Mouse (Mus musculus): ENCODE measurements around the gene Tnrc18. TPM values are rescaled to one million over a fixed set of nuclear protein-coding genes. Genes with fewer than 3 reads are reported as not detected.

Tnrc18 gene
- polyA plus RNA-seq, 1 experiment from 2014 or later = 18.6 TPM

DNA sequence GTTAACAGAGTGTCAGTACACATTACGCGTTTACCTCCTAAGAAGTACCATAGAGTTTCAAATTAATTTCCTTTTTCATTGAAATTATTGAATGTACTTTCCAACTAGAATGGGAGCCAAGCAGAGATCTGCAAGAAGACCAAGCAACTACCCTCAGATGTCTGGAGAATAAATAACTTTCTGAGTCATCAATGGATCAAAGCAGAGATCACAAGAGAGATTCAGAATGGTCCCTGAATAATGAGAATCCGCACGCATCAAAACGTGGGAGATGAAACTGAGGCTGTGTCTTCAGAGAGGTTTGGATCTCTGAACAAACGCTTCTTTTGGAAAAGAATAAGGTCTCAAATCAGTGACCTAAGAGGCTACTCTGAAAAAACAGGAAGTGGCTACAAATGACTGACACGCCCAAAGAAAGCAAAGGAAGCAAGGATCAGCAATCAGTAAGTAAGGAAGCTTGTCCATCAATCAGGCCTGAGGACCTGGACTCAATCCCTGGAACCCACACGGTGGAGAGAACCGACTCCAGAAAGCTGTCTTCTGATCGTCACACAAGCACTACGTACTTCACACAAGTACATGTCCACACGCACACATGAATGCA lies 70.3 kb downstream of the Tnrc18 start:
- peaks cover 89% of the 10 kb centered on the region for H3K36me3 ChIP-seq
- H3K27ac ChIP-seq (replicated peaks) = no peak overlapping the region
- no peak overlapping the region for H3K4me2 ChIP-seq
- H3K9me3 ChIP-seq = no peaks in the 10 kb centered on the region
- H3K4me1 ChIP-seq = peaks cover 18% of the 10 kb centered on the region
- H3K4me3 ChIP-seq = no peak overlapping the region
- WGBS = 69% methylated on average over 12 of the region's 12 CpGs
- ATAC-seq (ENCODE audit: extremely low read depth, insufficient number of reproducible peaks, low FRiP score, low TSS enrichment) = no peak
- H3K9ac ChIP-seq = no peak overlapping the region
- H3K27me3 ChIP-seq (replicated peaks) = no peaks in the 10 kb centered on the region

- WGBS = 84% methylated on average over 8 of the region's 8 CpGs
- Histone ChIP-seq H3K9me3 (no peaks in the 10 kb centered on the region), H3K4me1 (no peaks in the 10 kb centered on the region), H3K4me2 (no peak overlapping the region), H3K27me3 (replicated peaks) (no peaks in the 10 kb centered on the region), H3K4me3 (no peak overlapping the region), H3K9ac (no peak overlapping the region), H3K27ac (replicated peaks) (no peak overlapping the region), H3K36me3 (peaks cover 98% of the 10 kb centered on the region)
- no peak for ATAC-seq (ENCODE audit: extremely low read depth, insufficient number of reproducible peaks, low FRiP score, low TSS enrichment)
Observed at GRCm38 (mm10) chr5:142739941-142740340, 77.5 kb downstream of the Tnrc18 start.

DNA sequence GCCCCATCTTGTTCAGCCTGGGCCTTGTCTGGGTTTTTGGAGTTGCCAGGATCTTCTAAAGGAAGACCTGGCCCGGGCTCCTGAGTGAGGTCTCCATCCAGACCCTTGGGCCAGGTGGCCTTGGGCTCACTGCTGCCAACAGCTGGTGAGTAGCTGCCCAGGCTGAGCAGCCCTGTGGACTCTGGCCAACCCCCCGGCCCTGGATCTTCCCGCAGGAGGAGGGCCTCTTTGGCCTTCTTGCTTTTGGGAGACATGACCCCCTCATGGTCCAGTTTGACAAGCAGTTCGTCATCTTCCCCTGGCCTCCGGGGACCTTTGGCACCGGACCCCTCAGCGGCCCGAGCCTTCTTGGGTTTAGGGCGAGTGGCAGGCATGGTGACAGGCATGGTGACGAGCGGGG lies 85.5 kb downstream of the Tnrc18 start:
- 87% methylated on average over 11 of the region's 11 CpGs for WGBS
- no peaks in the 10 kb centered on the region for H3K4me1 ChIP-seq
- H3K4me3 ChIP-seq = no peak overlapping the region
- H3K36me3 ChIP-seq = peaks cover 100% of the 10 kb centered on the region
- no peaks in the 10 kb centered on the region for H3K27me3 ChIP-seq (replicated peaks)
- H3K27ac ChIP-seq (replicated peaks) = no peak overlapping the region
- no peak for ATAC-seq (ENCODE audit: extremely low read depth, insufficient number of reproducible peaks, low FRiP score, low TSS enrichment)
- H3K9me3 ChIP-seq = no peaks in the 10 kb centered on the region
- no peak overlapping the region for H3K4me2 ChIP-seq
- H3K9ac ChIP-seq = no peak overlapping the region

DNA sequence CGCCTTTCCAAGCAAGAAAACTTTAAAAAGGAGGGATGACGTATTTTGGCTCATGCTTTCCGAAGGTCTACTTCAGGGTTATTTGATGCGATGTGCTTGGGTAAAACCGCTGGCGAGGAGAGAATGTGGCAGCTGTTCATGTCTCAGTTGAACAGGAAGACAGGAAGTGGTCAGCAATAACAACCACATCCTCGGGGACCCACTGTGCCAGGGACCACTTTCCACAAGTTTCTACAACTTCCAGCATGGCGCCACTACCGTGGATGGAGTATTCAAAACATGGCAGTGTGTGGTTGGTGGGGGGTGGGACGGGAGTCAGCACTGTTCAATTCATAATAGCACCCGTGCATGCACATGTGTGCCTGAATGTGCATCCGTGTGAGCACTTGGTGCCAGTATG lies 87.2 kb downstream of the Tnrc18 start:
- 89% methylated on average over 12 of the region's 12 CpGs for WGBS
- ATAC-seq (ENCODE audit: extremely low read depth, insufficient number of reproducible peaks, low FRiP score, low TSS enrichment) = no peak
- H3K36me3 ChIP-seq = peaks cover 100% of the 10 kb centered on the region

DNA sequence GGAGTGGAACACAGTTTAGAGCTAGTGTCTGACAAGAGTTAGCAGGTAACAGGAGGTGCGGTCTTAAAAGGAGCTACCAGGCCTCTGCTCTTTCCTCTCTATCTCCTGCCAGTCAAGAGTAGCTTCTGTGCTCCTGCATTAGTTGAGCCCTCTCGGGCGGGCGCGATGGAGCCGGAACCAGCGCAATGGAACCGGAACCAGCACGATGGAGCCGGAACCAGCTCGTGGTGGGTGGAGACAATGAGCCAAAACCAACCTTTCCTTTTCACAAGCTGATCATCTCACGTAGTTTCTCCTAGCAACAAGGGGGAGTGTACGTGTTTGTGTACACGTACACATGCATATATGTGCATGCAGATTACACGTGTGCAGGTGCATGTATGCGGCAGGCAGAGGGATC lies 89.2 kb downstream of the Tnrc18 start:
- 89% methylated on average over 16 of the region's 16 CpGs for WGBS
- Histone ChIP-seq H3K4me3 (no peak overlapping the region), H3K4me1 (no peaks in the 10 kb centered on the region), H3K4me2 (no peak overlapping the region), H3K9me3 (no peaks in the 10 kb centered on the region), H3K9ac (no peak overlapping the region), H3K27me3 (replicated peaks) (no peaks in the 10 kb centered on the region), H3K27ac (replicated peaks) (no peak overlapping the region), H3K36me3 (peaks cover 84% of the 10 kb centered on the region)
- ATAC-seq (ENCODE audit: extremely low read depth, insufficient number of reproducible peaks, low FRiP score, low TSS enrichment) = no peak

More for the DNA sequence above, 87.2 kb downstream of the Tnrc18 start:
- H3K4me3 ChIP-seq = no peak overlapping the region
- H3K4me2 ChIP-seq = no peak overlapping the region
- H3K27me3 ChIP-seq (replicated peaks) = no peaks in the 10 kb centered on the region
- H3K9me3 ChIP-seq = no peaks in the 10 kb centered on the region
- H3K27ac ChIP-seq (replicated peaks) = no peak overlapping the region
- no peaks in the 10 kb centered on the region for H3K4me1 ChIP-seq
- H3K9ac ChIP-seq = no peak overlapping the region

DNA sequence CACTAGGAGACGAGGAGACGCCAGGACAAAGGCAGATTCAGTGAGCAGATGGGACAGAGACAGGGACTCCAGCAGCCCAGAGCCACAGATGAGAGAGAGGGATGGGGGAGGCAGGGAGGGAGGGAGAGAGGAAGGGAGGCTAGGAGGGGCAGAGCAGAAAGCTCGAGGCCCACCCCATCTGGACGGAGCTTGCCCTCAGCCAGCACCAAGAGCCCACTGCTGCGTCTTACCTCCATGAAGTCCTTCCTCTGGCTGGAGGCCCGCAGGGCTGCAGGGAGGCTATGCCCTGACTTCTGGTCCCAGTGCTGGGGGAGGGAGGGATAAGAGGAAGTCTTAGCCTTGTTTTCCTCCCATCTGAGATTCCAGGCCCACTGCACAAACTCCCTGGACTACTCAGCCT lies 90.7 kb downstream of the Tnrc18 start:
- 72% methylated on average over 6 of the region's 6 CpGs for WGBS
- Histone ChIP-seq H3K27me3 (replicated peaks) (no peaks in the 10 kb centered on the region), H3K4me1 (no peaks in the 10 kb centered on the region), H3K9ac (no peak overlapping the region), H3K27ac (replicated peaks) (no peak overlapping the region), H3K4me2 (no peak overlapping the region), H3K9me3 (no peaks in the 10 kb centered on the region), H3K4me3 (no peak overlapping the region), H3K36me3 (peaks cover 68% of the 10 kb centered on the region)
- no peak for ATAC-seq (ENCODE audit: extremely low read depth, insufficient number of reproducible peaks, low FRiP score, low TSS enrichment)

- Histone ChIP-seq H3K27me3 (replicated peaks) (no peaks in the 10 kb centered on the region), H3K9ac (no peak overlapping the region), H3K4me2 (no peak overlapping the region), H3K4me3 (no peak overlapping the region), H3K4me1 (no peaks in the 10 kb centered on the region), H3K27ac (replicated peaks) (no peak overlapping the region), H3K9me3 (no peaks in the 10 kb centered on the region), H3K36me3 (peaks cover 43% of the 10 kb centered on the region)
- WGBS = 88% methylated on average over 7 of the region's 7 CpGs
- ATAC-seq (ENCODE audit: extremely low read depth, insufficient number of reproducible peaks, low FRiP score, low TSS enrichment) = no peak
Observed at GRCm38 (mm10) chr5:142724265-142724664, 93.2 kb downstream of the Tnrc18 start.

DNA sequence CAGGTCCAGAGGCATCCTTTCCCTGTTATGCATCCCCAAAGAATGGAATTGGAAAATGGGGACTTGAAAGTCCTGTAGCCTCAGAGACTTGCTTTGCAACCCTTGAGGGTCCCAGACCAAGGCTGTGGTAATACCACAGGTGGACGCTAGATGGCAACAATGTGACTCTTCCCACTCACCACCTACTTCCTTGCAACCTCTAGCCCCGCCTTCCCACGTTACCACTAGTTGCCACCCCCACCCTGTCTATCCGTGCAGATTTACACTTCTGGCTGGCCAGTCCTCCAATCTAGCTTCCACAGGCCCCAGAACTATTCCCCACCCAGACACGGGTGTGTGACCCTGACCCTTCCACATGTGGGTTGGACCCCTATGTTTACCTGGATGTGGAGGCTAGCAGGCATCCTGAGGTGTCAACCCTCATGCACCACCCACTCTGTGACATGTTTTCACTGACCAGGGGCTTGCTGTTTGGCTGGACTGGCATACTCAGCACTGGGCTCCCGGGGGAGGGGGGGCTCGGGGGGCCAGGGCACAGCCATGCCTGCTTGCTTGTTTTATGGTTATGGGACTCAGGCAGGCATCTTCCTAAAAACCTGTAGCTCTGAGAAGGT lies 93.8 kb downstream of the Tnrc18 start:
- 11% methylated on average over 7 of the region's 7 CpGs for WGBS
- Histone ChIP-seq H3K27me3 (replicated peaks) (no peaks in the 10 kb centered on the region; the same call in 1 of the 2 replicates), H3K9ac (no peak overlapping the region), H3K36me3 (peaks cover 37% of the 10 kb centered on the region), H3K4me1 (peaks cover 2% of the 10 kb centered on the region; the same call in 1 of the 2 replicates), H3K9me3 (no peaks in the 10 kb centered on the region), H3K4me3 (0 out of 2 replicates have a peak overlapping the region, but pooled peaks have one; percentile 8), H3K27ac (replicated peaks) (no peak overlapping the region), H3K4me2 (peak overlapping the region; percentile 55)
- no peak for ATAC-seq (ENCODE audit: extremely low read depth, insufficient number of reproducible peaks, low FRiP score, low TSS enrichment)

DNA sequence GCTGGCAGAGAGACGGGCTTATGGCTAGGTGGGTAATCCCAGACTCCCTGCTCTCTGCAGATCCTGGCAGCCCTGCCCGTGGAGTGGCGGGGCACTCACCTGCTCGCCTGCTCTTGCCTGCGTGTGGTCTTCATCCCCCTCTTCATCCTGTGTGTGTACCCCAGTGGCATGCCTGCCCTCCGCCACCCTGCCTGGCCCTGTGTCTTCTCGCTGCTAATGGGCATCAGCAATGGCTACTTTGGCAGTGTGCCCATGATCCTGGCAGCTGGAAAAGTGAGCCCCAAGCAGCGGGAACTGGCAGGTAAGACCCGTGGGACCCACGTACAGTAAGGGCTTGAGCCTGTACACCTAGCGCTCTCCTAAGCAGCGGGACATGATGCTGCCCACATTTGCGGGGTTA lies 97.6 kb downstream of the Tnrc18 start:
- H3K9ac ChIP-seq = no peak overlapping the region
- peaks cover 21% of the 10 kb centered on the region; the same call in 1 of the 2 replicates for H3K27me3 ChIP-seq (replicated peaks)
- no peak overlapping the region for H3K4me3 ChIP-seq
- 78% methylated on average over 13 of the region's 13 CpGs for WGBS
- H3K36me3 ChIP-seq = no peaks in the 10 kb centered on the region
- no peak for ATAC-seq (ENCODE audit: extremely low read depth, insufficient number of reproducible peaks, low FRiP score, low TSS enrichment)
- H3K27ac ChIP-seq (replicated peaks) = no peak overlapping the region
- no peak overlapping the region for H3K4me2 ChIP-seq
- H3K4me1 ChIP-seq = peaks cover 7% of the 10 kb centered on the region
- H3K9me3 ChIP-seq = no peaks in the 10 kb centered on the region

GRCm38 (mm10) chr5:142718486-142718885 lies 99.0 kb downstream of the Tnrc18 start:
- H3K4me2 ChIP-seq = peak overlapping the region; percentile 58
- peaks cover 21% of the 10 kb centered on the region; the same call in 1 of the 2 replicates for H3K27me3 ChIP-seq (replicated peaks)
- H3K9me3 ChIP-seq = no peaks in the 10 kb centered on the region
- no peak overlapping the region for H3K27ac ChIP-seq (replicated peaks)
- 0 out of 2 replicates have a peak overlapping the region, but pooled peaks have one; percentile 37 for H3K9ac ChIP-seq
- peaks cover 7% of the 10 kb centered on the region for H3K4me1 ChIP-seq
- H3K4me3 ChIP-seq = no peak overlapping the region; the same call in 1 of the 2 replicates
- no peak for ATAC-seq (ENCODE audit: extremely low read depth, insufficient number of reproducible peaks, low FRiP score, low TSS enrichment)
- H3K36me3 ChIP-seq = no peaks in the 10 kb centered on the region
- WGBS = 46% methylated on average over 25 of the region's 25 CpGs

DNA sequence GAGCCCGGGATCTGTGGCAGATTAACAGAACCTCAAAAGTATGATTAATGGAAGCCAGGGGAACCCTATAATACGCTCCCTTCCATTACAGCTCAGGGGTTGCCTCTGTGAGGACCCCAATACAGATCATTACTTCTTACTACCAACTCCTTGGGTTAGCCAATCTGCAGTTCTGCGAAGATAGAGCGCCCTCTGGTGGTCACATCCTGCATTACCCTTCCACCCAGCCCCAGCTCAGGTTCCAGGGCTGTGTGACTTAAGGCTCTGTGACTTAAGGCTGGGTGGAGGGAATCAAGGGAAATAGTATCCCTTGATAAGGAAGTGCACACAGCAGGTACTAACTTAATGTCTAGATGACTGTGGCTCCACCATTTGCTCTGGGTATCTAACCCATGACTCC lies 99.4 kb downstream of the Tnrc18 start:
- Histone ChIP-seq H3K27me3 (replicated peaks) (peaks cover 21% of the 10 kb centered on the region; the same call in 1 of the 2 replicates), H3K36me3 (no peaks in the 10 kb centered on the region), H3K27ac (replicated peaks) (no peak overlapping the region), H3K4me1 (peaks cover 7% of the 10 kb centered on the region), H3K9me3 (no peaks in the 10 kb centered on the region), H3K4me3 (no peak overlapping the region), H3K4me2 (peak overlapping the region; percentile 58), H3K9ac (no peak overlapping the region)
- ATAC-seq (ENCODE audit: extremely low read depth, insufficient number of reproducible peaks, low FRiP score, low TSS enrichment) = no peak
- 15% methylated on average over 4 of the region's 4 CpGs for WGBS

- 76% methylated on average over 6 of the region's 6 CpGs for WGBS
- Histone ChIP-seq H3K27me3 (replicated peaks) (peaks cover 21% of the 10 kb centered on the region; the same call in 1 of the 2 replicates), H3K36me3 (no peaks in the 10 kb centered on the region), H3K4me2 (no peak overlapping the region), H3K4me3 (no peak overlapping the region), H3K27ac (replicated peaks) (no peak overlapping the region), H3K9ac (no peak overlapping the region), H3K4me1 (peaks cover 7% of the 10 kb centered on the region), H3K9me3 (peaks cover 6% of the 10 kb centered on the region)
- ATAC-seq (ENCODE audit: extremely low read depth, insufficient number of reproducible peaks, low FRiP score, low TSS enrichment) = no peak
Observed at GRCm38 (mm10) chr5:142716056-142716455, 101.4 kb downstream of the Tnrc18 start.
